Mouse (Mus musculus) stomach, embryonic 16.5 days (tissue): ENCODE data around the gene Fem1a. TPM values are rescaled to one million over a fixed set of nuclear protein-coding genes. Genes with fewer than 3 reads are reported as not detected.

Source experiments
- ATAC-seq: fragments of 200-750 bp; cut with Nextera tagmentation; 2 replicates; pipeline ENCODE4 v1.8.0; 2017; ENCODE audit warnings: moderate number of reproducible peaks, moderate TSS enrichment; ENCODE audit not compliant: insufficient read depth, low FRiP score
- H3K27ac ChIP-seq: fragments of 300-500 bp; sonication (generic); 2 replicates; pipeline ENCODE4 v1.5.1; 2014; ENCODE audit warnings: low read length
- H3K27me3 ChIP-seq: fragments of 300-500 bp; sonication (generic); 2 replicates; pipeline ENCODE4 v1.6.1; 2014; ENCODE audit warnings: low read length, control low read depth, mixed read lengths; ENCODE audit not compliant: control insufficient read depth, insufficient read depth
- H3K36me3 ChIP-seq: fragments of 300-500 bp; sonication (generic); 2 replicates; pipeline ENCODE4 v1.6.1; 2014; ENCODE audit warnings: low read length; ENCODE audit not compliant: control insufficient read depth, insufficient read depth
- H3K4me1 ChIP-seq: fragments of 300-500 bp; sonication (generic); 2 replicates; pipeline ENCODE4 v1.6.1; 2014; ENCODE audit warnings: low read length, control low read depth, mixed read lengths; ENCODE audit not compliant: control insufficient read depth, insufficient read depth
- H3K4me2 ChIP-seq: fragments of 300-500 bp; sonication (generic); 2 replicates; pipeline ENCODE4 v1.6.1; 2014; ENCODE audit warnings: low read depth, low read length, mixed read lengths
- H3K4me3 ChIP-seq: fragments of 300-500 bp; sonication (generic); replicated peaks from 2 replicates; pipeline ENCODE4 v1.5.1; 2014; ENCODE audit warnings: mild to moderate bottlenecking, low read length
- H3K9ac ChIP-seq: fragments of 300-500 bp; sonication (generic); 2 replicates; pipeline ENCODE4 v1.6.1; 2014; ENCODE audit warnings: low read length
- H3K9me3 ChIP-seq: fragments of 300-500 bp; sonication (generic); replicated peaks from 2 replicates; pipeline ENCODE4 v1.6.1; 2016; ENCODE audit warnings: low read length, control low read depth; ENCODE audit not compliant: control insufficient read depth
- whole genome bisulfite sequencing: fragments of 180-500 bp; shearing (Covaris S2); extraction: QIAGEN DNeasy Blood & Tissue Kit; methylation state at CpG from one replicate; pipeline ENCODE4 v1.1.7; 2014; 5-methylcytosine and 5-hydroxymethylcytosine counted together
- polyA plus RNA-seq: library from polyadenylated mRNA; unstranded; fragments of >200 nt; fragmentation: Nextera tagmentation; extraction: Ambion mirVana; gene quantifications from 2 replicates; pipeline ENCODE4 v1.2.1, GENCODE M21; 2015

Gene Fem1a
- polyA plus RNA-seq, 1 experiment from 2014 or later, result 12.9 TPM

GRCm38 (mm10) chr17:56218377-56219191, 38.0 kb upstream of the Fem1a start, which contains the start of gene Dpp9:
Gene Dpp9, minus strand, starts transcription at chr17:56218905.
- WGBS, result under 1% methylated on average over 64 of the region's 78 CpGs
- H3K9ac ChIP-seq, result peak within 1 kb of the TSS; percentile 94
- H3K4me3 ChIP-seq, result peak within 1 kb of the TSS; percentile 90
- peak; percentile 98 for ATAC-seq
- H3K4me1 ChIP-seq, result peaks cover 15% of the 10 kb centered on the region
- peak within 1 kb of the TSS; percentile 74 for H3K4me2 ChIP-seq
- H3K36me3 ChIP-seq, result no peaks in the 10 kb centered on the region
- peak within 1 kb of the TSS; percentile 79 for H3K27ac ChIP-seq
- H3K27me3 ChIP-seq, result no peaks in the 10 kb centered on the region
- H3K9me3 ChIP-seq, result no peaks in the 10 kb centered on the region

- Histone ChIP-seq H3K27ac (peak overlapping the region; percentile 79), H3K4me3 (peak overlapping the region; percentile 90), H3K4me1 (peaks cover 15% of the 10 kb centered on the region), H3K9me3 (no peaks in the 10 kb centered on the region), H3K36me3 (no peaks in the 10 kb centered on the region), H3K27me3 (no peaks in the 10 kb centered on the region), H3K9ac (peak overlapping the region; percentile 94), H3K4me2 (peak overlapping the region; percentile 70)
- ATAC-seq, result no peak
- WGBS, result 33% methylated on average over 12 of the region's 12 CpGs
Observed at GRCm38 (mm10) chr17:56219251-56219650, 37.4 kb upstream of the Fem1a start.

- no peak overlapping the region; the same call in 1 of the 2 replicates for H3K27ac ChIP-seq
- H3K4me3 ChIP-seq, result no peak overlapping the region
- 44% methylated on average over 3 of the region's 3 CpGs for WGBS
Observed at GRCm38 (mm10) chr17:56219805-56220204, 36.8 kb upstream of the Fem1a start.

GRCm38 (mm10) chr17:56224916-56225315, 31.7 kb upstream of the Fem1a start:
- no peak overlapping the region for H3K4me3 ChIP-seq

More at GRCm38 (mm10) chr17:56219805-56220204, 36.8 kb upstream of the Fem1a start:
- H3K4me2 ChIP-seq, result no peak overlapping the region
- peaks cover 15% of the 10 kb centered on the region for H3K4me1 ChIP-seq
- no peak for ATAC-seq
- H3K36me3 ChIP-seq, result no peaks in the 10 kb centered on the region
- H3K9ac ChIP-seq, result no peak overlapping the region
- no peaks in the 10 kb centered on the region for H3K9me3 ChIP-seq
- no peaks in the 10 kb centered on the region for H3K27me3 ChIP-seq

GRCm38 (mm10) chr17:56226566-56226965, 30.0 kb upstream of the Fem1a start:
- Histone ChIP-seq H3K27me3 (no peaks in the 10 kb centered on the region), H3K36me3 (no peaks in the 10 kb centered on the region), H3K27ac (no peak overlapping the region), H3K4me2 (no peak overlapping the region), H3K9ac (no peak overlapping the region), H3K4me1 (no peaks in the 10 kb centered on the region), H3K4me3 (no peak overlapping the region), H3K9me3 (no peaks in the 10 kb centered on the region)
- no peak for ATAC-seq
- 75% methylated on average over 3 of the region's 3 CpGs for WGBS

More at GRCm38 (mm10) chr17:56224916-56225315, 31.7 kb upstream of the Fem1a start:
- Histone ChIP-seq H3K36me3 (no peaks in the 10 kb centered on the region), H3K9ac (no peak overlapping the region), H3K27me3 (no peaks in the 10 kb centered on the region), H3K4me1 (no peaks in the 10 kb centered on the region), H3K4me2 (no peak overlapping the region), H3K9me3 (no peaks in the 10 kb centered on the region), H3K27ac (no peak overlapping the region)
- WGBS, result 28% methylated on average over 1 of the region's 1 CpGs
- no peak for ATAC-seq

- no peak overlapping the region for H3K9ac ChIP-seq
- no peaks in the 10 kb centered on the region for H3K27me3 ChIP-seq
- no peak overlapping the region for H3K27ac ChIP-seq
- H3K4me1 ChIP-seq, result 0 out of 2 replicates have a peak, but pooled peaks cover 4% of the 10 kb centered on the region
- H3K4me3 ChIP-seq, result no peak overlapping the region
- H3K36me3 ChIP-seq, result no peaks in the 10 kb centered on the region
- WGBS, result 61% methylated on average over 10 of the region's 10 CpGs
- no peak overlapping the region for H3K4me2 ChIP-seq
- ATAC-seq, result no peak
- H3K9me3 ChIP-seq, result no peaks in the 10 kb centered on the region
Observed at GRCm38 (mm10) chr17:56229943-56230342, 26.7 kb upstream of the Fem1a start.

- no peak overlapping the region for H3K9ac ChIP-seq
- no peak overlapping the region for H3K4me3 ChIP-seq
- H3K4me2 ChIP-seq, result no peak overlapping the region
- 0 out of 2 replicates have a peak, but pooled peaks cover 4% of the 10 kb centered on the region for H3K4me1 ChIP-seq
- 44% methylated on average over 8 of the region's 8 CpGs for WGBS
- no peak for ATAC-seq
- no peaks in the 10 kb centered on the region for H3K36me3 ChIP-seq
- no peaks in the 10 kb centered on the region for H3K9me3 ChIP-seq
- H3K27me3 ChIP-seq, result no peaks in the 10 kb centered on the region
- H3K27ac ChIP-seq, result no peak overlapping the region
Observed at GRCm38 (mm10) chr17:56233389-56233788, 23.2 kb upstream of the Fem1a start.

- 3% methylated on average over 14 of the region's 14 CpGs for WGBS
- no peak for ATAC-seq
- Histone ChIP-seq H3K27ac (no peak overlapping the region), H3K4me3 (no peak overlapping the region), H3K9ac (no peak overlapping the region), H3K27me3 (no peaks in the 10 kb centered on the region), H3K4me1 (0 out of 2 replicates have a peak, but pooled peaks cover 4% of the 10 kb centered on the region), H3K4me2 (no peak overlapping the region), H3K9me3 (no peaks in the 10 kb centered on the region), H3K36me3 (no peaks in the 10 kb centered on the region)
Observed at GRCm38 (mm10) chr17:56233818-56234469, 22.7 kb upstream of the Fem1a start.
